Mouse (Mus musculus) brain, embryonic 14.5 days (tissue): ENCODE data around the gene Nr1i3.

Experiments used
- CTCF ChIP-seq: fragments of 200-500 bp; IDR thresholded peaks from 2 replicates; pipeline ENCODE4 v1.5.1; 2012; ENCODE audit warnings: inconsistent platforms, mild to moderate bottlenecking, moderate library complexity, borderline replicate concordance; ENCODE audit not compliant: insufficient read depth, insufficient read length; ENCODE audit errors: extremely low read depth
- POLR2A ChIP-seq: fragments of 200-500 bp; IDR thresholded peaks from 2 replicates; pipeline ENCODE4 v1.6.1; 2012; ENCODE audit warnings: mild to moderate bottlenecking, inconsistent platforms, borderline replicate concordance; ENCODE audit not compliant: poor library complexity, insufficient read depth, insufficient read length, severe bottlenecking; ENCODE audit errors: extremely low read depth

- TF ChIP-seq CTCF (no peak), POLR2A (no peak)
Observed at GRCm38 (mm10) chr1:171223796-171224195, 10.0 kb downstream of the Nr1i3 start.
